Mouse (Mus musculus) cerebellum, adult 2 months (tissue): ENCODE measurements around the gene Flt4. TPM values are rescaled to one million over a fixed set of nuclear protein-coding genes. Genes with fewer than 3 reads are reported as not detected.

Source experiments
- DNase-seq, 2 experiments: peaks; one replicate each; pipeline ENCODE4 v3.0.0; 2021
- H3K27ac ChIP-seq: fragments of 200-500 bp; 2 replicates; pipeline ENCODE4 v1.5.1; 2012; ENCODE audit warnings: low read length, control low read depth, inconsistent platforms; ENCODE audit not compliant: insufficient read depth
- H3K27me3 ChIP-seq: fragments of 200-500 bp; 2 replicates; pipeline ENCODE4 v1.6.1; 2012; ENCODE audit warnings: inconsistent platforms, mild to moderate bottlenecking, low read length, moderate library complexity; ENCODE audit not compliant: control insufficient read depth, insufficient read depth
- H3K4me1 ChIP-seq: fragments of 200-500 bp; 2 replicates; pipeline ENCODE4 v1.6.1; 2011; ENCODE audit warnings: low read length; ENCODE audit not compliant: control insufficient read depth, insufficient read depth
- H3K4me3 ChIP-seq: fragments of 200-500 bp; replicated peaks from 2 replicates; pipeline ENCODE3; 2011; ENCODE audit warnings: mild to moderate bottlenecking, low read depth, low read length, control low read depth; ENCODE audit not compliant: insufficient read depth
- CTCF ChIP-seq: fragments of 200-500 bp; IDR thresholded peaks from 2 replicates; pipeline ENCODE4 v1.5.1; 2011; ENCODE audit warnings: low read depth, mild to moderate bottlenecking, control low read depth, low read length, moderate library complexity, borderline replicate concordance; ENCODE audit not compliant: insufficient read depth
- POLR2A ChIP-seq: fragments of 200-500 bp; IDR thresholded peaks from 2 replicates; pipeline ENCODE4 v1.6.1; 2011; ENCODE audit warnings: low read length, control low read depth, borderline replicate concordance; ENCODE audit not compliant: insufficient read depth
- WGBS: fragments of 180-500 bp; shearing (Covaris S2); methylation state at CpG from one replicate; pipeline ENCODE4 v1.1.7; 2018; 5-methylcytosine and 5-hydroxymethylcytosine counted together
- polyA plus RNA-seq: library from polyadenylated mRNA; depleted of rRNA; stranded (reverse); fragments of >200 nt; gene quantifications from 2 replicates; pipeline ENCODE4 v1.2.3, GENCODE M21; 2012

The Flt4 gene
- polyA plus RNA-seq, 1 experiment, result 2.2 TPM

DNA sequence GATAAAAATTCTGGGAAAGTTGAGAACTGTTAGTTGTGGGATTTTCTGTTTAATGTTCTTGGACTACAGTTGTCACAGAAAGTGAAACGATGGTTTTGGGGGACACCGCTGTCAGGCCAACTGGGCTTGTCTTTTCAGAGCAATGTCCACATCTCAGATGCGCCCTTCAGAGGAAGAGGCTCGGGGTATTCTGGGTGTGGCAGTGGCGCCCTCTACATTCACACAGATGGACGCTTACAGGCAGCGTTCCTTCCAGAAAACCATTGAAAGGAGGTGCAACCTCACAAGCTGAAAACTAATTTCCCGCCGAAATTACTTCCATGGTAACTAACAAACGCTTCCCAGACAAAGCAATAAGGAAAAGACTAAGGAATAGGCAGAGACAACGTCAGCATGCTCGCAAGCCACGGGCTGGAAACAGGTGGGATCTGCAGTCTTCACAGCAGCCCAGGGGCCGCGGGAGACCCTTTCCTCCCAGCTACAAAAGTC lies 53.3 kb downstream of the Flt4 start:
- TF ChIP-seq POLR2A, result no peak
- H3K27ac ChIP-seq, result no peak overlapping the region
- no peak for DNase-seq
- peaks cover 7% of the 10 kb centered on the region; the same call in 1 of the 2 replicates for H3K4me1 ChIP-seq
- 56% methylated on average over 15 of the region's 15 CpGs for WGBS
- H3K27me3 ChIP-seq, result no peaks in the 10 kb centered on the region; the same call in 1 of the 2 replicates
- H3K4me3 ChIP-seq, result no peak overlapping the region

DNA sequence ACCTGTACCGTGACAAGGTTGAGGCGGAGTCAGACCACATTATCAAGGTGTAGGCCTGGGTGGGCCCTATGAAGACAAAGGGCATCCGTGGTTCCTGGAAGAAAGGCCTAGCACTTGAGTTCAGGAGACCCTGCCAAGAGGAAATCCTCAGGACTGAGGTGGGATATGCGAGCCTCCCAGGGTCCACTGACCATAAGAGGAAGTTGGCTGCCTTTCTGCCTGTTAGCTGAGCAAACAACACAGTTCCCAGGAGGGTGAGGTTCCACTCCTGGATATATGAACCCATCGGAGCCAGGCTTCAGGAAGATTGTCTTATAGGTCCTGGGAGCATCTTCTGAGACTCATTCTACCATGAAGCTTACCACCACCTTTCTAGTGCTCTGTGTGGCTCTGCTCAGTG lies 54.2 kb downstream of the Flt4 start, which contains the start of gene Scgb3a1:
TSS of gene Scgb3a1 (plus strand) at position 301 of the 400 bp plus-strand sequence.
- 83% methylated on average over 5 of the region's 5 CpGs for WGBS
- no peaks in the 10 kb centered on the region; the same call in 1 of the 2 replicates for H3K27me3 ChIP-seq
- H3K4me1 ChIP-seq, result peaks cover 7% of the 10 kb centered on the region; the same call in 1 of the 2 replicates
- DNase-seq, result no peak
- no peak within 1 kb of the TSS for H3K4me3 ChIP-seq
- no peak within 1 kb of the TSS for H3K27ac ChIP-seq
- TF ChIP-seq POLR2A (no peak), CTCF (no peak)

DNA sequence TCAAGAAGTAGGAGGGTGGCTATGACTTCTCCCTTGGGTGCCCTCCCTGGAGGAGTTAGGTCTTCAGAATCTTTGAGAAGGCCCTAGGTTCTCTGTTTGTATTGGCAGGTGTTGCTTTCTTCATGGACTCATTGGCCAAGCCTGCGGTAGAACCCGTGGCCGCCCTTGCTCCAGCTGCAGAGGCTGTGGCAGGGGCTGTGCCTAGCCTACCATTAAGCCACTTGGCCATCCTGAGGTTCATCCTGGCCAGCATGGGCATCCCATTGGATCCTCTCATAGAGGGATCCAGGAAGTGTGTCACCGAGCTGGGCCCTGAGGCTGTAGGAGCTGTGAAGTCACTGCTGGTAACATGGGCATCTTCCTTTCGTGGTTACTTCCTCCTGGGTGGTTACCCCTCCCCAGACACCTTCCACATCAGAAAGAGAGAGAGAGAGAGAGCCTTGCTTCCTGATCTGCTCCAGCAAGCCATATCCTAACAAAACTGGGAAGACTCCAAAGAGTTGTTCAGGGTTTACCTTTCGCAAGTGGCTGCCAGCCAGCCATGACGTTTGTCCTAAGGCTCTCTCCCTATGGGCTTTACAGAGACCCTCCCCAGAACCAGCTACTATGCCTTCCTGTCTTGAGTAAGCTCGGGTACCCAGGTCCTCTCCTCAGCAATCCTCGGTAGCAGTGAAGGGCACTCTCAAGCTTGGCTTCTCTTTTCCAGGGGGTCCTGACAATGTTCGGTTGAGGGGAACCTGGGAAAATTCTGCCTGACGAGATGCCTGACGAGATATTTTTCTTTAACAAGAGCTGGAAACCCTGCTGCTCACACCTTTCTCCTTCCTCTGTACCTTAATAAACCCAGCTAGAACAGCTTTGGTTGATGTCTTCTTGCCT lies 55.4 kb downstream of the Flt4 start:
- TF ChIP-seq CTCF (no peak), POLR2A (no peak)
- Histone ChIP-seq H3K27ac (no peak overlapping the region), H3K27me3 (no peaks in the 10 kb centered on the region; the same call in 1 of the 2 replicates), H3K4me3 (no peak overlapping the region), H3K4me1 (peaks cover 7% of the 10 kb centered on the region; the same call in 1 of the 2 replicates)
- DNase-seq, result no peak
- WGBS, result 71% methylated on average over 12 of the region's 12 CpGs

GRCm38 (mm10) chr11:49665462-49665861 lies 56.4 kb downstream of the Flt4 start:
- H3K4me1 ChIP-seq, result peaks cover 7% of the 10 kb centered on the region; the same call in 1 of the 2 replicates
- 88% methylated on average over 4 of the region's 4 CpGs for WGBS
- DNase-seq, result no peak
- H3K27me3 ChIP-seq, result no peaks in the 10 kb centered on the region; the same call in 1 of the 2 replicates
- H3K4me3 ChIP-seq, result no peak overlapping the region
- H3K27ac ChIP-seq, result no peak overlapping the region
- no peak for TF ChIP-seq POLR2A
- TF ChIP-seq CTCF, result no peak

DNA sequence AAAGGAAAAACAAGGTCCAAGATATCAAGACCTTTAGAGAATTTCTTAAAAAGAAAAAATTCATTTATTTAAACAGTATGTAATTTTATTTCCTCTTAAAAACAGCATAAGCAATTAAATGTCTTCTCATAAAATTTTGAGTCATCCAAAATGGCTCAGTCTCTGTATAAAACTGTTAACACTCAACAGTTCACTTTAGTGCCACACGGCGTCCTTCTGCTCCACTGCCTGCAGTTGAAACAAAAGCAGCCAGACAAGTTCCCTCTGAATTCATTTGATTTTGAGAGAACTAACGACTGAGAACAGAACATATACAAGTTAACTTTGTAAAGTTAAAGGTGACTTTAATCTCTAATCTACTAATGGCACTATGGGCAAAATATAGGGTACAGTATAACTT lies 64.4 kb downstream of the Flt4 start:
- Histone ChIP-seq H3K4me3 (no peak overlapping the region), H3K4me1 (no peaks in the 10 kb centered on the region), H3K27me3 (no peaks in the 10 kb centered on the region), H3K27ac (no peak overlapping the region)
- TF ChIP-seq POLR2A (no peak), CTCF (no peak)
- 52% methylated on average over 3 of the region's 3 CpGs for WGBS
- no peak for DNase-seq

- 89% methylated on average over 12 of the region's 12 CpGs for WGBS
- no peak for DNase-seq
- Histone ChIP-seq H3K4me3 (no peak overlapping the region), H3K4me1 (no peaks in the 10 kb centered on the region), H3K27ac (no peak overlapping the region), H3K27me3 (no peaks in the 10 kb centered on the region)
- TF ChIP-seq POLR2A (no peak), CTCF (no peak)
Measured at GRCm38 (mm10) chr11:49684237-49684973, 75.3 kb downstream of the Flt4 start.

DNA sequence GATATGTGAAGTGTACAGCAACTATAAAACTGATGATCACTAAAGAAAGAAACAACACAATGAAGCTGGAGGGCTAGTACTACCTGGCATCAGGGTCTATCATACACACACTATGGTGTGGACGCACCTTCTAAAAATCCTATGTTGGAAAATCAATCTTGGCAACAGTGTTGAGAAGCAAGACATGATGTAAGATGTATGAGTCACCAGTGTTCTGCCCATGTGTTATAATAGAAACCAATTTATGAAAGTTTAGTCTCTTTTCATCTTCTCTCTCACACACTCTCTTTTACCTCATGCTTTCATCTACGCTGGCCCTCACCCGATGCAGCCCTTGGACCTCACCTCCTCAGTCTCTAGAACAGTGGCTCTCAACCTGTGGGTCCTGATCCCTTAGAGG lies 86.0 kb downstream of the Flt4 start:
- TF ChIP-seq POLR2A (no peak), CTCF (no peak)
- WGBS, result 75% methylated on average over 3 of the region's 3 CpGs
- no peaks in the 10 kb centered on the region for H3K27me3 ChIP-seq
- H3K27ac ChIP-seq, result no peak overlapping the region
- H3K4me3 ChIP-seq, result no peak overlapping the region
- H3K4me1 ChIP-seq, result no peaks in the 10 kb centered on the region
- no peak for DNase-seq

DNA sequence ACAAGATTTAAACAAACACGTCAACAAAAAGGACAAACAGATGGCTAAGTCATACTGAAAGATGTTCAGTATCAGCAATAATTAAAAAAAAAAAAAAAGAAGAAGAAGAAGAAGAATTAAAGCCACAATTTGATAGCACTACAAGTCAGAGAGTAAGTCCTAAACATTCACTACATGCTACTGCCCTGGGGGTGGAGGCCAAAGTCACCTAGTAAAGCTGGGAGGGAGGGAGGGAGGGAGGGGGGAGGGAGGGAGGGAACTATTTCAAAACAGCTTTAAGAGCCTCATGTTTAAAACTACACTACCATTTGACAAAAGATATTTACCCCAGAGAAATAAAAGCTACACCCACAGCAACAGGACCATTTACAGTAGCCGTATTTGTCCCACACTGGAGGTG lies 86.6 kb downstream of the Flt4 start:
- no peak for DNase-seq
- 60% methylated on average over 2 of the region's 2 CpGs for WGBS
- no peak overlapping the region; the same call in 1 of the 2 replicates for H3K27ac ChIP-seq
- H3K27me3 ChIP-seq, result no peaks in the 10 kb centered on the region
- H3K4me1 ChIP-seq, result no peaks in the 10 kb centered on the region
- no peak overlapping the region for H3K4me3 ChIP-seq
- TF ChIP-seq CTCF, result no peak
- TF ChIP-seq POLR2A, result no peak
